Mouse (Mus musculus) kidney, embryonic 15.5 days (tissue): ENCODE results near the gene Dot1l. TPM values are rescaled to one million over a fixed set of nuclear protein-coding genes. Genes with fewer than 3 reads are reported as not detected.

ENCODE experiments used
- ATAC-seq: fragments of 200-750 bp; cut with Nextera tagmentation; replicated peaks from 2 replicates; pipeline ENCODE4 v1.8.0; 2017; ENCODE audit warnings: moderate TSS enrichment; ENCODE audit not compliant: low FRiP score
- H3K27ac ChIP-seq: fragments of 300-500 bp; sonication (generic); 2 replicates; pipeline ENCODE4 v1.5.1; 2015; ENCODE audit warnings: mild to moderate bottlenecking, inconsistent platforms
- H3K27me3 ChIP-seq: fragments of 300-500 bp; sonication (generic); 2 replicates; pipeline ENCODE4 v1.6.1; 2015; ENCODE audit warnings: inconsistent platforms
- H3K36me3 ChIP-seq: fragments of 300-500 bp; sonication (generic); 2 replicates; pipeline ENCODE4 v1.6.1; 2015; ENCODE audit warnings: inconsistent platforms
- H3K4me1 ChIP-seq: fragments of 300-500 bp; sonication (generic); 2 replicates; pipeline ENCODE4 v1.6.1; 2015; ENCODE audit warnings: inconsistent platforms
- H3K4me2 ChIP-seq: fragments of 300-500 bp; sonication (generic); 2 replicates; pipeline ENCODE4 v1.6.1; 2015; ENCODE audit warnings: moderate library complexity, mild to moderate bottlenecking, inconsistent platforms
- H3K4me3 ChIP-seq: fragments of 300-500 bp; sonication (generic); replicated peaks from 2 replicates; pipeline ENCODE4 v1.5.1; 2015; ENCODE audit warnings: mild to moderate bottlenecking, inconsistent platforms
- H3K9ac ChIP-seq: fragments of 300-500 bp; sonication (generic); 2 replicates; pipeline ENCODE4 v1.6.1; 2015; ENCODE audit warnings: mild to moderate bottlenecking, inconsistent platforms
- H3K9me3 ChIP-seq: fragments of 300-500 bp; sonication (generic); replicated peaks from 2 replicates; pipeline ENCODE4 v1.6.1; 2016; ENCODE audit warnings: inconsistent platforms
- WGBS: fragments of 180-500 bp; shearing (Covaris S2); methylation state at CpG from one replicate; pipeline ENCODE4 v1.1.7; 2015; ENCODE audit warnings: mixed read lengths; 5-methylcytosine and 5-hydroxymethylcytosine counted together
- polyA plus RNA-seq: library from polyadenylated mRNA; unstranded; fragments of >200 nt; fragmentation: Nextera tagmentation; extraction: Ambion mirVana; gene quantifications from 2 replicates; pipeline ENCODE4 v1.2.1, GENCODE M21; 2015

Dot1l gene
- 17.3 and 21.8 TPM in 2 replicates for polyA plus RNA-seq

DNA sequence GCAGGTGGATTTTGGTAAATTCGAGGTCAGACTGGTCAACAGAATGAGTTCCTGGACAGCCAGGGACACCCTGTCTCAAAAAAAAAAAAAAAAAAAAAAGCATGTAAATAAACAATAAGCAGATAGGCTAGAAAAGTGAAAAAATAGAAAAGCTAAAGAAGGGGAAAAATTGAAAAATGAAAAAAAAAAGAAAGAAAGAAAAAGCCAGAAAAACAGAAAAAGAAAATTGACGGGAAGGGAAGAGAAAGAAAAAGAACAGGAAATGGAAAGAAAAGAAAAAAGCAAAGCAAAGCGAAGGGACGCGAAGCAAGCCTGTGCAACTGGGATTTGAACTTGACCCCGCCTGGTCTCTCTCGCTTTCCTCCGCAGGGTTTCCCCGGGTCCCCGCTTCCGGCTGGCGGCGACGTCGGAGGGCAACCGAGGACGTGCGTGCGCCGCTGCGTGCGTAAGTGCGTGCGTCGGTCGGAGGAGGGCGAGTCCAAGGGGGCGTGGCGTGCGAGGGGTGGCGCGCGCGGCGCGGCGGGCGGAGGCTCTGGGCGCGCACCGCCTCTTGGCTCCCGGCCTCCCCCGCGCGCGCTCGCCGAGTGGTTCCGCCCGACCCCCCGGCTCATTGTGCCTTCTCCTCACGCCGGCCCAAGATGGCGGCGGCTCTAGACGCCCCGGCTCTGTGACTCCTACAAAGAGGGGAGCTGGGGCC is at the start of gene Dot1l:
Gene Dot1l, plus strand, starts transcription at position 613 of the 697 bp plus-strand sequence.
- Histone ChIP-seq H3K27me3 (no peaks in the 10 kb centered on the region), H3K4me2 (peak within 1 kb of the TSS; percentile 87), H3K4me1 (peaks cover 58% of the 10 kb centered on the region), H3K27ac (peak within 1 kb of the TSS; percentile 85), H3K9ac (peak within 1 kb of the TSS; percentile 98), H3K4me3 (peak within 1 kb of the TSS; percentile 65), H3K9me3 (no peaks in the 10 kb centered on the region), H3K36me3 (no peaks in the 10 kb centered on the region)
- 1% methylated on average over 43 of the region's 57 CpGs for WGBS
- peak; percentile 91 for ATAC-seq

DNA sequence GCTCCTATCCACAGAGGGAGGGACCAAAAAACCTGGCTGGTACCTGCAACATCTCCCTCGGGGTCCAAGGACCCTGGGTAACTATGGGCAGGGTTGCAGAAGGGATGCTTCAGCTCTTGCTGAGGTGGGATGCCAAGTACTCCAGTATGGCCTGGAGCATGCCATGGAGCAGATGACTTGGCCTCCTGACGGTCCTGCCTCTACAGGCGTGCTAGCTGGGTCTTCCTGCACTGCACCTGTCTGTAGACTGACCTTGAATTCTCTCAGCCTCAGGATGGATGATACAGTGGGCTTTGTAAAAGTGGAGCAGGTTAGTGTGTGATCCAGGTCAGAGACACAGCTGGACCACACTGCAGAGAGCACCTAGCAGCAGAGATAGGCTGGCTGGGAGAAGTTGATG is 49.5 kb upstream of the Dot1l start:
- Histone ChIP-seq H3K4me1 (peaks cover 24% of the 10 kb centered on the region), H3K36me3 (peaks cover 52% of the 10 kb centered on the region)

DNA sequence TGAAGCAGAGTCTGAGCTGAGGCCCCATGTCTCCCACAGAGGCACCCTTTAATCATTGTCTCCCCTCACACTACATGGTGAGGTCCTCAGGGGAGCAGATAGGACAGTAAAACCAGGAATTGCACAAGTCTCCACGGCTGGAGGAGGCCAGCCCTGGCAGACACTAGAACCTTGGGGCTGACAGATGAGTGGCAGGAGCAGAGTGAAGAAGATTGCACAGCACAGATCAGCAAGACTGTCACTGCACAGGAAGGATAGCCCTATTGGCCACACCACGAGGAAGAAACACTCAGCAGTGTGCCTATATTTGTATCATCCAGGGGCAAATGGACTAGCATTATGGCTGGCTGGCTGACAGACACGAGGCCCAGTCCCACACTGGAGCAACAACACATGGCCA is 44.2 kb upstream of the Dot1l start:
- Histone ChIP-seq H3K36me3 (peaks cover 99% of the 10 kb centered on the region), H3K9ac (no peak overlapping the region), H3K27ac (no peak overlapping the region), H3K4me3 (no peak overlapping the region), H3K27me3 (no peaks in the 10 kb centered on the region), H3K9me3 (no peaks in the 10 kb centered on the region), H3K4me2 (no peak overlapping the region), H3K4me1 (no peaks in the 10 kb centered on the region)
- no peak for ATAC-seq
- WGBS: 86% methylated on average over 3 of the region's 3 CpGs

More for the DNA sequence above, 49.5 kb upstream of the Dot1l start:
- ATAC-seq: no peak
- Histone ChIP-seq H3K27me3 (no peaks in the 10 kb centered on the region), H3K9me3 (no peaks in the 10 kb centered on the region), H3K9ac (no peak overlapping the region), H3K4me3 (no peak overlapping the region), H3K4me2 (no peak overlapping the region), H3K27ac (no peak overlapping the region)
- 77% methylated on average over 3 of the region's 3 CpGs for WGBS

- H3K9me3 ChIP-seq: no peaks in the 10 kb centered on the region
Observed at GRCm38 (mm10) chr10:80717281-80717680, 37.7 kb upstream of the Dot1l start.

DNA sequence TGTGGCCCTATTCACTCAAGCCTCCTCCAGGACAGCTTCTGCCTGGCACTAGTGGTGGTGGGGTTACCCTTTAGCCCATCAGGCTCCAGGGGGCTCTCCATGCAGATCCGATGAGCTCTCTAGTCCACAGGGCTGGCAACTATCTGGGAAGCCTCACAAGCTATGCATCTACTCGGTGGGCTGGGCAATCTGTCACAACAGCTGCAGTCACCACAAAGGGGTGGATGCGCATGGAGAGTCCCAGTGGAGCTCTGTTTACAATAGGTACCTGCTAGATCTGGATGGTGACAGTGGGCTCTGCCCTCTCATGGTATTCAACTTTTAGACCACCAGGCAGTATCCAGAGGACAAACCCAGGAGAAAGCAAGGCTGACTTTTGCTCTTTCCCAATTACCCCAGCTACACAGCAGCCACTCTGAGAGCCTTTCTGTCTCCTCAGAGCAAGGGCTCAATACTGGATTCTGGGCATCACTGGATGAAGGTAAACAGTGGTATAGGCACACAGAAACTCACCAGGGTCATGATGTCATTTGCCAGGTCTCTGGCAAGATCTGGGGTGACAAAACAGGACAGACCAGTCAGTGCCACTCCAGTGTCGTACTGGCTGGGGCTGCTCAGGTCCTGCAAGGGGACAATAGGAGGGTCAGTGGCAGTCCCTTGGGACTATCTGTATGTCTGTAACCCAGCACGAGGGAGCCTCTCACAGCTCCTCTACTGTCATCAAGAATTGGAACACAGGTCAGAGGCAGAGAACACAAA is 27.5 kb upstream of the Dot1l start:
- Histone ChIP-seq H3K4me1 (no peaks in the 10 kb centered on the region), H3K36me3 (peaks cover 100% of the 10 kb centered on the region), H3K9me3 (no peaks in the 10 kb centered on the region), H3K27me3 (no peaks in the 10 kb centered on the region), H3K9ac (no peak overlapping the region), H3K4me3 (no peak overlapping the region), H3K4me2 (no peak overlapping the region), H3K27ac (no peak overlapping the region)
- WGBS: 87% methylated on average over 5 of the region's 5 CpGs
- no peak for ATAC-seq

More at GRCm38 (mm10) chr10:80717281-80717680, 37.7 kb upstream of the Dot1l start:
- WGBS: 76% methylated on average over 1 of the region's 1 CpGs
- no peaks in the 10 kb centered on the region for H3K27me3 ChIP-seq
- H3K4me2 ChIP-seq: no peak overlapping the region
- no peak overlapping the region for H3K9ac ChIP-seq
- no peak overlapping the region for H3K27ac ChIP-seq
- H3K4me1 ChIP-seq: no peaks in the 10 kb centered on the region
- H3K36me3 ChIP-seq: peaks cover 99% of the 10 kb centered on the region
- no peak overlapping the region for H3K4me3 ChIP-seq
- ATAC-seq: no peak

- H3K4me1 ChIP-seq: no peaks in the 10 kb centered on the region
- peaks cover 94% of the 10 kb centered on the region for H3K36me3 ChIP-seq
- H3K9me3 ChIP-seq: no peaks in the 10 kb centered on the region
- 93% methylated on average over 6 of the region's 6 CpGs for WGBS
- no peak for ATAC-seq
- no peak overlapping the region for H3K27ac ChIP-seq
- no peak overlapping the region for H3K4me2 ChIP-seq
- H3K27me3 ChIP-seq: no peaks in the 10 kb centered on the region
- no peak overlapping the region for H3K9ac ChIP-seq
- no peak overlapping the region for H3K4me3 ChIP-seq
Observed at GRCm38 (mm10) chr10:80732611-80733101, 22.4 kb upstream of the Dot1l start.

DNA sequence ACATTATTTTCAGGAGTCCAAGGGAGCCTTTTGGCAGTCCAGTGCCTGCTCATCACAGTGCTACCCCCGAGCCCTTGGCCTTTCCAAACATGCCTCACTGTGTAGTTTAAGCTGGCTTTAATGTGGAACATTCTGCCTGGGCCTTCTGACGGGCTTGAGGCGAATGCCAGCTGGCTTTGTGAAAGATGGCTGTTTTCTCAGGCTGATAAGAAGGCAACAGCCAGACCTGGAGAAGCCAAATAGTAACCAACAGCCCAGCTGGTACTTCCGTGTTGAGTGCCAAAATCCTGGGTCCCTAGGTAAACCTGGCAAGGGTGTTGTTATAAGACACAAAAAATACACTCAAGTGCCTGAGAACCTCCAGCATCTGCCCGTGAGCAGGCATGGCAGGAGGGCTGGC is 18.3 kb upstream of the Dot1l start:
- ATAC-seq: no peak
- no peak overlapping the region for H3K27ac ChIP-seq
- no peak overlapping the region for H3K9ac ChIP-seq
- H3K4me1 ChIP-seq: peaks cover 31% of the 10 kb centered on the region
- peaks cover 55% of the 10 kb centered on the region for H3K36me3 ChIP-seq
- no peaks in the 10 kb centered on the region for H3K9me3 ChIP-seq
- no peak overlapping the region for H3K4me2 ChIP-seq
- H3K4me3 ChIP-seq: no peak overlapping the region
- H3K27me3 ChIP-seq: no peaks in the 10 kb centered on the region
- 73% methylated on average over 5 of the region's 5 CpGs for WGBS

- Histone ChIP-seq H3K27ac (no peak overlapping the region), H3K36me3 (peaks cover 36% of the 10 kb centered on the region), H3K4me3 (no peak overlapping the region), H3K4me1 (peaks cover 36% of the 10 kb centered on the region), H3K9ac (no peak overlapping the region), H3K4me2 (no peak overlapping the region), H3K27me3 (no peaks in the 10 kb centered on the region), H3K9me3 (no peaks in the 10 kb centered on the region)
- no peak for ATAC-seq
- WGBS: 73% methylated on average over 1 of the region's 1 CpGs
Observed at GRCm38 (mm10) chr10:80738657-80739056, 16.3 kb upstream of the Dot1l start.

DNA sequence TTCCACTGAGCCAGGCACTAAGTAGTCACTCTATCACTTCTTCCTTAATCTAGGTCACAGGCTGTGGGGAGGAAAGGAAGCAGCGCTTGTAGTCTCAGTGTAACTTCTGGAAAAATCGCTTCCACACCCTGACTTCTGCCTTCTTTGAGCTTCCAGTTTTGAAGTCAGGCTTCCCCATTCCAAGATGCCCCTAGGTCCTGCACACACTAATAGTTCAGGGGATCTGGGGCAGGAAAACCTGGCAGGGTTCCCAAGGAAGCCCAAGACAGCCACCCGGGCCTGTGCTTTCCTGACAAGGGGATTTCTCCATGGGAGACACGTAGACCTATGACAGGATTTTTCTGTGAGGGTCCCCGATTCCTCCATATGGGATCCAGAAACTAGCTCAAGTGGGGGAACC is 13.9 kb upstream of the Dot1l start:
- 0 out of 2 replicates have a peak, but pooled peaks cover 17% of the 10 kb centered on the region for H3K36me3 ChIP-seq
- WGBS: 29% methylated on average over 5 of the region's 5 CpGs
- peak overlapping the region; percentile 92 for H3K4me3 ChIP-seq
- no peak for ATAC-seq
- H3K27ac ChIP-seq: peak overlapping the region; percentile 85
- H3K9me3 ChIP-seq: no peaks in the 10 kb centered on the region
- peaks cover 36% of the 10 kb centered on the region for H3K4me1 ChIP-seq
- H3K4me2 ChIP-seq: peak overlapping the region; percentile 80
- peak overlapping the region; percentile 98 for H3K9ac ChIP-seq
- H3K27me3 ChIP-seq: no peaks in the 10 kb centered on the region

DNA sequence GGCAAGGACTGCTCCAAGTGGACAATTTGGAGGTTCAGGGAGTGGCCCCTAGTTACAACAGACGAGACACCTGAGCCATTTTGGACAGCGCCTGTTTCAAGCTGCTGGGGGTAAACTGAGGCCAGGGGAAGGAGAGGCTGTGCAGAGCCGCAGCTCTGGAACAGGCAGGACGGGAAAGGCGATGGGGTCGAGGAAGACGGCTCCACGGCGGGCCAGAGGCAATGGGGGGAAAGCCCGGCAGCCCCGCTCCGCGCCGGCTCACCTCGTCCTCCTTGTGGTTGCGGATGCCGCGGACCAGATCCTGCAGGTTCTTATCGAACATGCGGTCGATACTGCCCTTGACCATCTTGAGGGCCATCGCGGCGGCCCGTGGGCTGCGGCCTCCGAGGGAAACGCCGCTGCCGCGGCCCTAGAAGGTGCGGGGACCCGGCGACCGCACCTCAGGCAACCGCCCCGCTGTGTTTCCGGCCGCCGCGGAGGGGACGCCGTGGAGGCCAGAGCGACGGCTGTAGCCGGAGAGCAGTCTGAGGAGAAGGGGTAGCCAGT is 13.3 kb upstream of the Dot1l start:
- H3K4me1 ChIP-seq: peaks cover 36% of the 10 kb centered on the region
- peak; percentile 26 for ATAC-seq
- peak overlapping the region; percentile 92 for H3K4me3 ChIP-seq
- H3K9ac ChIP-seq: peak overlapping the region; percentile 98
- no peaks in the 10 kb centered on the region for H3K9me3 ChIP-seq
- H3K36me3 ChIP-seq: 0 out of 2 replicates have a peak, but pooled peaks cover 12% of the 10 kb centered on the region
- H3K27ac ChIP-seq: peak overlapping the region; percentile 85
- no peaks in the 10 kb centered on the region for H3K27me3 ChIP-seq
- 0% methylated on average over 46 of the region's 46 CpGs for WGBS
- peak overlapping the region; percentile 80 for H3K4me2 ChIP-seq

DNA sequence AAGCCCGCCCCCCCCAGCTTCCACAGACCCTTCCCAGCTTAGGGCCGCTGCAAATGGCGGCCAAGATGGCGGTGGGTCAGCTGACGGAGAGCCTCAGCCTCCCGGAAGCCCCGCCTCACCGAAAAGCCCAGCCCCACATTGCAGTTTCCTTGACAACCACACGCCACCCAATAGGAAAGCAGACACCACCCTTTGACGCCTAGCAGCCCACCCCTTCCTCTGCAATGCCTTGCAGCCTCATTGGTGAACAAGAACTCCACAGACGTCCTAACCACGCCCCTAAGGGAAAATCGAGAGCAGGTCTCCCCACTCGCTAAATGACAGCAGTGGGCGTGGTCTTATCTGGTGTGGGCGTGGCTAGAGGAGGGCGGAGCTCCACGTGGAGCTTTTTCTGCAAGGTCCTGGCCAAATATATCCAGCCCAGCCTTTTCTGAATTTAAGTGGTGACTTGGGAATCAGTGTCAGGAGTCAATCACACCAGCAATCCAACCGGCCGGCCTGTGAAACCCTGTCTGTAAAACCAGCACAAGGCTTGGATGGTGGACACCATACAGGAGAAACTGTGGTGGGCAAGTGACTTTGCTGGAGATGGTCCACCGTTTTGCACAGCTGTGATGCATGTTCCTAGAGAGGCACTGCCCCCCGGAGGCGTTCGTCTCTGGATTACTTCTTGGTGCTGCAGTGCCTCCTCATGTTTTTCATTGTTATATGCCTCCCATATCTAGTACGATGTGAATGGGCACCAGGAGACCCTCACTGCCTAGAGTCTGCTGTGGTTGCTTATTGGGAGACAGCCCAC is 12.6 kb upstream of the Dot1l start, which contains the start of gene Ap3d1:
Gene Ap3d1, minus strand, starts transcription at position 85 of the 799 bp plus-strand sequence.
- WGBS: 1% methylated on average over 25 of the region's 25 CpGs
- Histone ChIP-seq H3K27ac (peak within 1 kb of the TSS; percentile 85), H3K4me1 (peaks cover 36% of the 10 kb centered on the region), H3K4me3 (peak within 1 kb of the TSS; percentile 92), H3K4me2 (peak within 1 kb of the TSS; percentile 80), H3K9me3 (no peaks in the 10 kb centered on the region), H3K27me3 (no peaks in the 10 kb centered on the region), H3K9ac (peak within 1 kb of the TSS; percentile 98), H3K36me3 (0 out of 2 replicates have a peak, but pooled peaks cover 5% of the 10 kb centered on the region)
- ATAC-seq: peak; percentile 99
